Mouse (Mus musculus): ENCODE data around the gene Mapk7.

DNA sequence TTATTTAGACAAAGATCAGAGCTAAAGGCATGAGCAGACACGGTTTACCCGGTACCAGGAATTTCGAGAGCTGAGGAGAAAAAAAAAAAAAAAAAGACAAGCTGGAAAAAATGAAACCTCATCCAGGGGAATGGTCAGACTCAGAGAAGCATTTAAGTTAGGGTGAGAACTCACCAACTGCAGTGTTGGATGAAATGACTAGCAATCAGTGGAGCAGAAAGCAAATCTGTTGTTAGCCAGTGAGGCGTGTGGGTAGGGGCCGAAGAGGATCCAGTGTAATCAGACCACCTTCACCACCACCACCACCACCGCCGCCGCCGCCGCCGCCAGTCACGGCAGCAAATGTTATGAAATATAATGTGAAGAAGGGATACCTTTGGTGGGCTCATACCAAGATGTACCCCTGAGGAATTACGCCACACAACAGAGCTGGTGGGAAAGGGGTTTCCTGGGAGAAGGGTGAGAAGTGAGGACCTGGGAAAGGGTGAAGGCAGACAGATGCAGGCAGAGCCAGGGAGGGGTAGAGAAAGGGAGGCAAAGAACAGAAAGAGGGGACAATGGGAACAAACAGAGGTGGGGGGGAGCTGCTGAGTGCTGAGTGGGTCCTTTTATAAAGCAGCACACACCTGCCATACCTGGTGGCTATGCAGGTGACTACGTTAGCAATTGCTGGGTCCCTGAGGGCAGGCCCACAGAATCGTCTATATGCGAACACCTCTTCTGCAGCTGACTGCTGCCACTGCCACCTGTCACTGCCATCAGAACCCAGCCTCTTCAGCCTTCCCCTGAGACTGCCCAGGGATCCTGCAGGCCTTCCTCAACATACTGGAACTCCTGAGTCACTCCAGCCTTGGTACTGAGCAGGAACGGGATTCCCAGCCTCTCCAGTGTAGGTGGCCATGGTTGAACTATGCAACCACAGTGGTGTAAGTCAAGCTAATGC is 16.4 kb downstream of the Mapk7 start:
- TF ChIP-seq POLR2A (IDR thresholded peaks at IDR 0.05; ENCODE audit: borderline replicate concordance, extremely low read depth, insufficient read depth, insufficient read length, poor library complexity, severe bottlenecking) (no peak), CTCF (IDR thresholded peaks at IDR 0.05; ENCODE audit: borderline replicate concordance, extremely low read depth, insufficient read depth, insufficient read length) (no peak)

Data from brain, embryonic 14.5 days (tissue).